Mouse (Mus musculus) lung, embryonic 16.5 days (tissue): ENCODE measurements around the gene Olfr830. TPM values are rescaled to one million over a fixed set of nuclear protein-coding genes. Genes with fewer than 3 reads are reported as not detected.
"Not testable (repeated sequence)": the region's sequence is repeated elsewhere in the genome, so short reads cannot be mapped to it uniquely, and the experiment has no call there.

Source experiments
- ATAC-seq: fragments of 200-750 bp; cut with Nextera tagmentation; 2 replicates; pipeline ENCODE4 v1.8.0; 2017; ENCODE audit warnings: low read depth, mild to moderate bottlenecking, moderate library complexity
- H3K27ac ChIP-seq: fragments of 300-500 bp; sonication (generic); 2 replicates; pipeline ENCODE4 v1.5.1; 2014; ENCODE audit warnings: mild to moderate bottlenecking, control low read depth, low read length
- H3K27me3 ChIP-seq: fragments of 300-500 bp; sonication (generic); 2 replicates; pipeline ENCODE4 v1.6.1; 2014; ENCODE audit warnings: low read depth, low read length, mixed read lengths; ENCODE audit not compliant: control insufficient read depth, insufficient read depth
- H3K36me3 ChIP-seq: fragments of 300-500 bp; sonication (generic); 2 replicates; pipeline ENCODE4 v1.6.1; 2014; ENCODE audit warnings: low read length; ENCODE audit not compliant: control insufficient read depth, insufficient read depth
- H3K4me1 ChIP-seq: fragments of 300-500 bp; sonication (generic); replicated peaks from 2 replicates; pipeline ENCODE4 v1.6.1; 2014; ENCODE audit warnings: low read length, mixed read lengths; ENCODE audit not compliant: control insufficient read depth, insufficient read depth
- H3K4me2 ChIP-seq: fragments of 300-500 bp; sonication (generic); 2 replicates; pipeline ENCODE4 v1.6.1; 2014; ENCODE audit warnings: low read depth, low read length, control low read depth
- H3K4me3 ChIP-seq: fragments of 300-500 bp; sonication (generic); 2 replicates; pipeline ENCODE4 v1.5.1; 2014; ENCODE audit warnings: mild to moderate bottlenecking, low read length, control low read depth
- H3K9ac ChIP-seq: fragments of 300-500 bp; sonication (generic); 2 replicates; pipeline ENCODE4 v1.6.1; 2014; ENCODE audit warnings: low read length, control low read depth
- H3K9me3 ChIP-seq: fragments of 300-500 bp; sonication (generic); 2 replicates; pipeline ENCODE4 v1.6.1; 2016; ENCODE audit warnings: low read length; ENCODE audit not compliant: control insufficient read depth
- WGBS: fragments of 180-500 bp; shearing (Covaris S2); extraction: QIAGEN DNeasy Blood & Tissue Kit; methylation state at CpG from one replicate; pipeline ENCODE4 v1.1.7; 2014; 5-methylcytosine and 5-hydroxymethylcytosine counted together
- polyA plus RNA-seq: library from polyadenylated mRNA; unstranded; fragments of >200 nt; fragmentation: Nextera tagmentation; extraction: Ambion mirVana; gene quantifications from 2 replicates; pipeline ENCODE4 v1.2.1, GENCODE M21; 2015

Olfr830 gene
- not detected in 2 replicates for polyA plus RNA-seq

DNA sequence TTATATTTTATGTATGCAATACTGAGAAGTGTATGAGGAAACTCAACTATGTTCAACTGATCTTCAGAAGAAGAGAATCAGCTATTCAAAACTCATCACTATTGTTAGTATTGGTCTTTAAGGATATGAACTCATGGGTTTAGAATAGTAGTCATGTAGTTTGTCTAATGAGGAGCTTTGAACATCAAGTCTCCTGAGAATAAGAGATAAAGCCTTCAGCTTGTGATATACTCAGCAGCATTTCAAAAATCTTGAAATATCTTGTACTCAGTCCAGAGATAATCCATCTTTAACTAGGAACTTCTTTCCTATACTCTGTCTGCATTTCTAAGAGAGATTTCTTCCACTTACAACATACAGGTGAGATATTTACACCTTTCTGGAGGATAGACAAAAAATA, at the start of gene Olfr830:
Olfr830 (plus strand) TSS at position 301 of the 400 bp plus-strand sequence.
- Histone ChIP-seq H3K4me2 (no peak within 1 kb of the TSS), H3K9me3 (no peaks in the 10 kb centered on the region), H3K27ac (no peak within 1 kb of the TSS), H3K4me3 (no peak within 1 kb of the TSS), H3K4me1 (no peaks in the 10 kb centered on the region), H3K9ac (no peak within 1 kb of the TSS), H3K36me3 (no peaks in the 10 kb centered on the region), H3K27me3 (no peaks in the 10 kb centered on the region)
- no peak for ATAC-seq

DNA sequence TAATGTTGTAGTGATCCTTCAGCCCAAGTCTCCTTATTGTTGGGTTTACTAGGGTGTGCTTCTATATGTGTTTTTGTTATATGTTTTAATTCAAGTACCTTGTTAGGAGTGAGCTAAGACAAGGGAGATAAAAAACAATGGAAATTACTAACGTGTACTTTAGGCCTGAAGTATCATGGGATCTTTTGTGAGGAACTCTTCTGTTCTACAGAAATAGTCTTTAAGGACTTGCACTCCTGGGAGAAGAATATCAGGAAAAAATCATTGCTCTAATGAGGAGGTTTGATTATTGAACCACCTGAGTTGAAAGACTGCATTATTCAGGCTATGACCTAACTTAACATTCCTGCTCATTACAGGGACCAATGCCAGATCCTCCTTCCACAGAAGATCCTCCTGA, 19.9 kb upstream of the Olfr830 start, which contains the start of gene Olfr829:
Olfr829 (plus strand) TSS at position 301 of the 400 bp plus-strand sequence.
- Histone ChIP-seq H3K4me1 (no peaks in the 10 kb centered on the region), H3K4me2 (no peak within 1 kb of the TSS), H3K9me3 (no peaks in the 10 kb centered on the region), H3K27me3 (no peaks in the 10 kb centered on the region), H3K9ac (no peak within 1 kb of the TSS), H3K27ac (no peak within 1 kb of the TSS), H3K4me3 (no peak within 1 kb of the TSS), H3K36me3 (no peaks in the 10 kb centered on the region)
- ATAC-seq, result no peak
- 52% methylated on average over 1 of the region's 1 CpGs for WGBS

DNA sequence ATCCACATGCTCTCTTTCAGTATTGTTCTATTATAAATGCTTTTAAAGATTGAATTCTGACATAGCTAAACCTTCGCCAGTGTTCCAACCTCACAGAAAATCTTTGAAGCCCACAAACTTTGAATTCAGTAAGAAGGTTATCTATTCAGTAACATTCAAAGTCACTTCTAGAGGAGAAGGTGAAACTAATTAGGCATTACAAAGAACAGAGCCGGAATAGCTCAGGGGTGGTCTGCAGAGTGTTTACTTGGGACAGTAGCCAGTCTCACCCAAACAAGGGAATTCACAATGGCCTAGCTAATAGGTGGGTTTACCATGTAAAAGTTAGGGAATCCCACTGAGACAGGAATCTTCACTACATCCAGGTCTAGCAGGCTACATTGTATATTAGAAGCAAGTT, 33.2 kb downstream of the Olfr830 start:
- not testable (repeated sequence) for H3K36me3 ChIP-seq, H3K4me2 ChIP-seq, H3K27me3 ChIP-seq, ATAC-seq, H3K27ac ChIP-seq, H3K9ac ChIP-seq, H3K4me1 ChIP-seq, H3K9me3 ChIP-seq, H3K4me3 ChIP-seq
- 66% methylated on average over 2 of the region's 2 CpGs for WGBS

DNA sequence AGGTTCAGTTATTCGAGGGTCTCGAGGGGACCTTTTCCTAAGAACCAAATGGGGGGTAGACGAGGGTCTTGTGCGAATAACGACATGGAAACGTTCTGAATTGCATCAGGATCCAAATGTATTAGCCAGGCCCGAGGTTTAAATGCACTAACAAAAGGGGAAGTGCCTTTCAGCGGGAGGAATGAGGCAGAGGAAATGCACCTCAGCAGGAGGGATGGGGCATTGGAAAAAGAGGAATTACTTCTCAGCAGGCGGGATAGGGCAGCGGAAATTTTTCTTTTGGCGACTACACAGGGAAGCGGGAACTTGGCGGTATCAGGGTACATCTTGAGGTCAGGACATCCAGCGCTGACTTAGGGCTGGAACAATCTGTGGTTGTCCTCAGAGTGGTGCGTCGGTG, 53.4 kb downstream of the Olfr830 start:
- H3K27me3 ChIP-seq, H3K4me2 ChIP-seq, H3K9me3 ChIP-seq, H3K4me1 ChIP-seq, H3K9ac ChIP-seq, ATAC-seq, H3K4me3 ChIP-seq, H3K36me3 ChIP-seq, H3K27ac ChIP-seq: not testable (repeated sequence)
- WGBS, result 81% methylated on average over 16 of the region's 16 CpGs

Other genes starting within 250 kb of the Olfr830 start
- 1.1 and 1.7 TPM in 2 replicates for gene Muc16, start 200.2 kb upstream of the Olfr830 start, polyA plus RNA-seq
- not detected in 2 replicates for gene Olfr24, start 110.7 kb upstream of the Olfr830 start, polyA plus RNA-seq
- gene Olfr828, start 55.2 kb upstream of the Olfr830 start, polyA plus RNA-seq, result not detected in 2 replicates
- gene Olfr829, start 19.8 kb upstream of the Olfr830 start, polyA plus RNA-seq, result not detected in 2 replicates
- gene Olfr832, start 62.4 kb downstream of the Olfr830 start, polyA plus RNA-seq, result not detected in 2 replicates
- gene Olfr834, start 113.3 kb downstream of the Olfr830 start, polyA plus RNA-seq, result not detected in 2 replicates
- gene Olfr835, start 158.0 kb downstream of the Olfr830 start, polyA plus RNA-seq, result not detected in 2 replicates
- gene Olfr836, start 245.7 kb downstream of the Olfr830 start, polyA plus RNA-seq, result not detected in 2 replicates